Mouse (Mus musculus) MEL (cell line): ENCODE measurements at regions not wholly inside any gene's neighbourhood (a gene's known extent, or its start where the extent isn't known, plus 50 kb on each side); places are given as distances from the start of the nearest gene placed in this dataset.

Experiments
- DNase-seq: peaks from one replicate; pipeline ENCODE4 v3.0.0; 2011; ENCODE audit warnings: low read depth, low spot score
- H3K27ac ChIP-seq: 2 replicates; pipeline ENCODE4 v1.5.1; 2012; ENCODE audit warnings: low read depth, mild to moderate bottlenecking, control low read depth, low read length, moderate library complexity; ENCODE audit not compliant: control insufficient read depth
- H3K27me3 ChIP-seq, 2 experiments: fragments of 150-350 bp in 1 of 2; sonication (generic) in 1 of 2; 2 replicates each; pipeline ENCODE4 v1.6.1; 2012; ENCODE audit warnings: low read length in 2 of 2, mild to moderate bottlenecking in 2 of 2, improper control_type of control experiment in 1 of 2, moderate library complexity in 1 of 2; ENCODE audit not compliant: insufficient read depth in 2 of 2, control insufficient read depth in 1 of 2
- H3K36me3 ChIP-seq, 2 experiments: 2 replicates each; pipeline ENCODE4 v1.6.1; 2012 to 2014; ENCODE audit warnings: low read length in 2 of 2, improper control_type of control experiment in 1 of 2, inconsistent platforms in 1 of 2, mild to moderate bottlenecking in 1 of 2; ENCODE audit not compliant: insufficient read depth in 2 of 2, control insufficient read depth in 1 of 2
- H3K4me1 ChIP-seq, 2 experiments: fragments of 150-350 bp in 1 of 2; sonication (generic) in 1 of 2; 2 replicates each; pipeline ENCODE4 v1.6.1; 2012; ENCODE audit warnings: low read length in 2 of 2, improper control_type of control experiment in 1 of 2, mild to moderate bottlenecking in 1 of 2; ENCODE audit not compliant: insufficient read depth in 2 of 2, control insufficient read depth in 1 of 2
- H3K4me3 ChIP-seq, 2 experiments: fragments of 150-350 bp in 1 of 2; sonication (generic) in 1 of 2; 2 replicates each; pipeline ENCODE4 v1.5.1; 2012; ENCODE audit warnings: low read depth in 2 of 2, low read length in 2 of 2, mild to moderate bottlenecking in 2 of 2, moderate library complexity in 2 of 2, control low read depth in 1 of 2, improper control_type of control experiment in 1 of 2; ENCODE audit not compliant: control insufficient read depth in 1 of 2, insufficient read depth in 1 of 2
- H3K79me2 ChIP-seq: 2 replicates; pipeline ENCODE4 v1.6.1; 2012; ENCODE audit warnings: mild to moderate bottlenecking, low read length, moderate library complexity; ENCODE audit not compliant: control insufficient read depth, poor library complexity, insufficient read depth
- H3K9ac ChIP-seq: 2 replicates; pipeline ENCODE4 v1.6.1; 2012; ENCODE audit warnings: low read depth, mild to moderate bottlenecking, control low read depth, low read length, moderate library complexity; ENCODE audit not compliant: control insufficient read depth, poor library complexity, severe bottlenecking
- H3K9me3 ChIP-seq: fragments of 150-350 bp; sonication (generic); replicated peaks from 2 replicates; pipeline ENCODE4 v1.6.1; 2012; ENCODE audit warnings: mild to moderate bottlenecking, low read length, improper control_type of control experiment, moderate library complexity; ENCODE audit not compliant: insufficient read depth
- CTCF ChIP-seq, 3 experiments: IDR thresholded peaks in 2 of 3; conservative IDR thresholded peaks in 1 of 3; 2 replicates each; pipeline ENCODE4 v1.5.1; 2011 to 2012; ENCODE audit warnings: low read length in 3 of 3, low read depth in 2 of 3, mild to moderate bottlenecking in 2 of 3, improper control_type of control experiment in 1 of 3, inconsistent platforms in 1 of 3, mixed read lengths in 1 of 3, moderate library complexity in 1 of 3; ENCODE audit not compliant: control insufficient read depth in 1 of 3, insufficient read depth in 1 of 3, poor library complexity in 1 of 3, severe bottlenecking in 1 of 3
- ELF1 ChIP-seq: IDR thresholded peaks from 2 replicates; pipeline ENCODE4 v1.6.1; 2014; ENCODE audit warnings: low read depth, mild to moderate bottlenecking, inconsistent platforms, low read length, improper control_type of control experiment, moderate library complexity
- EP300 ChIP-seq, 2 experiments: IDR thresholded peaks; 2 replicates each; pipeline ENCODE4 v1.6.1; 2011; ENCODE audit warnings: improper control_type of control experiment in 2 of 2, low read length in 2 of 2, low read depth in 1 of 2, mild to moderate bottlenecking in 1 of 2
- ETS1 ChIP-seq: IDR thresholded peaks from 2 replicates; pipeline ENCODE4 v1.6.1; 2012; ENCODE audit warnings: low read depth, mild to moderate bottlenecking, inconsistent platforms, low read length, improper control_type of control experiment, moderate library complexity
- GABPA ChIP-seq: IDR thresholded peaks from 2 replicates; pipeline ENCODE4 v1.6.1; 2012; ENCODE audit warnings: low read depth, mild to moderate bottlenecking, inconsistent platforms, low read length, improper control_type of control experiment, moderate library complexity
- GATA1 ChIP-seq: IDR thresholded peaks from 2 replicates; pipeline ENCODE4 v1.6.1; 2011; ENCODE audit warnings: low read depth, low read length, improper control_type of control experiment
- JUND ChIP-seq: IDR thresholded peaks from 2 replicates; pipeline ENCODE4 v1.6.1; 2011; ENCODE audit warnings: low read depth, mild to moderate bottlenecking, improper control_type of control experiment, low read length
- MYB ChIP-seq: IDR thresholded peaks from 2 replicates; pipeline ENCODE4 v1.6.1; 2011; ENCODE audit warnings: mild to moderate bottlenecking, low read depth, low read length, improper control_type of control experiment
- MYC ChIP-seq: IDR thresholded peaks from 2 replicates; pipeline ENCODE4 v1.6.1; 2011; ENCODE audit warnings: low read depth, mild to moderate bottlenecking, low read length, improper control_type of control experiment, moderate library complexity
- NRF1 ChIP-seq: IDR thresholded peaks from 2 replicates; pipeline ENCODE4 v1.6.1; 2014; ENCODE audit warnings: low read depth, mild to moderate bottlenecking, inconsistent platforms, low read length, improper control_type of control experiment, moderate library complexity; ENCODE audit not compliant: poor library complexity, insufficient read depth, severe bottlenecking
- POLR2A ChIP-seq, 2 experiments: IDR thresholded peaks; 2 replicates each; pipeline ENCODE4 v1.6.1; 2011 to 2012; ENCODE audit warnings: low read length in 2 of 2, mild to moderate bottlenecking in 2 of 2, control low read depth in 1 of 2, improper control_type of control experiment in 1 of 2, low read depth in 1 of 2, moderate library complexity in 1 of 2; ENCODE audit not compliant: control insufficient read depth in 1 of 2, insufficient read depth in 1 of 2, poor library complexity in 1 of 2
- POLR2AphosphoS2 ChIP-seq: IDR thresholded peaks from 2 replicates; pipeline ENCODE4 v1.6.1; 2011; ENCODE audit warnings: low read length, improper control_type of control experiment
- POLR2AphosphoS5 ChIP-seq: IDR thresholded peaks from 2 replicates; pipeline ENCODE4 v1.6.1; 2012; ENCODE audit warnings: low read depth, borderline replicate concordance, mild to moderate bottlenecking, inconsistent platforms, low read length, moderate library complexity, mixed read lengths
- TAL1 ChIP-seq: IDR thresholded peaks from 2 replicates; pipeline ENCODE4 v1.6.1; 2012; ENCODE audit warnings: mild to moderate bottlenecking, inconsistent platforms, low read length, moderate library complexity, mixed read lengths
- TBP ChIP-seq: IDR thresholded peaks from 2 replicates; pipeline ENCODE4 v1.8.0; 2011; ENCODE audit warnings: low read depth, low read length, improper control_type of control experiment
- UBTF ChIP-seq: IDR thresholded peaks from 2 replicates; pipeline ENCODE4 v1.6.1; 2012; ENCODE audit warnings: low read depth, mild to moderate bottlenecking, inconsistent platforms, low read length, improper control_type of control experiment, moderate library complexity, borderline replicate concordance; ENCODE audit not compliant: insufficient read depth
- USF2 ChIP-seq, 2 experiments: IDR thresholded peaks; 2 replicates each; pipeline ENCODE4 v1.6.1; 2011 to 2012; ENCODE audit warnings: improper control_type of control experiment in 2 of 2, low read length in 2 of 2, borderline replicate concordance in 1 of 2, inconsistent platforms in 1 of 2, low read depth in 1 of 2, mild to moderate bottlenecking in 1 of 2; ENCODE audit not compliant: insufficient read depth in 1 of 2
- ZC3H11A ChIP-seq: IDR thresholded peaks from 2 replicates; pipeline ENCODE4 v1.6.1; 2012; ENCODE audit warnings: low read depth, mild to moderate bottlenecking, inconsistent platforms, low read length, improper control_type of control experiment
- ZKSCAN1 ChIP-seq: IDR thresholded peaks from 2 replicates; pipeline ENCODE4 v1.6.1; 2012; ENCODE audit warnings: low read depth, mild to moderate bottlenecking, inconsistent platforms, low read length, improper control_type of control experiment, moderate library complexity
- ZMIZ1 ChIP-seq: IDR thresholded peaks from 2 replicates; pipeline ENCODE4 v1.6.1; 2012; ENCODE audit warnings: low read depth, mild to moderate bottlenecking, inconsistent platforms, low read length, improper control_type of control experiment, moderate library complexity
- ZNF384 ChIP-seq: IDR thresholded peaks from 2 replicates; pipeline ENCODE4 v1.6.1; 2012; ENCODE audit warnings: low read depth, mild to moderate bottlenecking, inconsistent platforms, low read length, improper control_type of control experiment

GRCm38 (mm10) chr1:81784305-81784704, 448.6 kb upstream of the Gm9747 start:
- no peak for TF ChIP-seq ETS1
- no peaks in the 10 kb centered on the region for H3K79me2 ChIP-seq
- H3K27ac ChIP-seq: no peak overlapping the region
- H3K9me3 ChIP-seq: no peaks in the 10 kb centered on the region
- DNase-seq: no peak
- no peak overlapping the region for H3K4me3 ChIP-seq
- no peak overlapping the region for H3K9ac ChIP-seq
- no peaks in the 10 kb centered on the region for H3K36me3 ChIP-seq
- H3K4me1 ChIP-seq: no peaks in the 10 kb centered on the region
- no peaks in the 10 kb centered on the region for H3K27me3 ChIP-seq

- Histone ChIP-seq H3K4me3 (no peak overlapping the region), H3K27ac (no peak overlapping the region), H3K79me2 (no peaks in the 10 kb centered on the region), H3K27me3 (no peaks in the 10 kb centered on the region), H3K9me3 (no peaks in the 10 kb centered on the region), H3K4me1 (no peaks in the 10 kb centered on the region), H3K36me3 (no peaks in the 10 kb centered on the region), H3K9ac (no peak overlapping the region)
- TF ChIP-seq CTCF (IDR thresholded peaks at IDR 0.05 in 2 of 3, conservative IDR thresholded peaks at IDR 0.05 in 1 of 3; ENCODE audit: control insufficient read depth in 1 of 3, insufficient read depth in 1 of 3, low read depth in 2 of 3, low read length in 3 of 3, poor library complexity in 1 of 3, severe bottlenecking in 1 of 3): no peak
- TF ChIP-seq, all 39 proteins: peak for 0
- no peak for DNase-seq
Observed at GRCm38 (mm10) chr1:81794771-81795170, 438.1 kb upstream of the Gm9747 start.

- H3K36me3 ChIP-seq: no peaks in the 10 kb centered on the region
- H3K27ac ChIP-seq: no peak overlapping the region
- H3K9me3 ChIP-seq: no peaks in the 10 kb centered on the region
- H3K4me3 ChIP-seq: no peak overlapping the region
- H3K4me1 ChIP-seq: no peaks in the 10 kb centered on the region
- no peak for TF ChIP-seq UBTF
- no peak for TF ChIP-seq NRF1
- no peak for TF ChIP-seq GATA1
- TF ChIP-seq CTCF (IDR thresholded peaks at IDR 0.05 in 2 of 3, conservative IDR thresholded peaks at IDR 0.05 in 1 of 3; ENCODE audit: control insufficient read depth in 1 of 3, insufficient read depth in 1 of 3, low read depth in 2 of 3, low read length in 3 of 3, poor library complexity in 1 of 3, severe bottlenecking in 1 of 3): no peak
- TF ChIP-seq POLR2AphosphoS5: no peak
- no peak for TF ChIP-seq GABPA
- no peak for TF ChIP-seq ZC3H11A
- no peak for TF ChIP-seq ZMIZ1
- TF ChIP-seq MYB: no peak
- TF ChIP-seq MYC: no peak
- TF ChIP-seq TAL1: no peak
- TF ChIP-seq ZNF384: no peak
- TF ChIP-seq POLR2AphosphoS2: no peak
- no peak for TF ChIP-seq POLR2A (IDR thresholded peaks at IDR 0.05; ENCODE audit: control insufficient read depth in 1 of 2, insufficient read depth in 1 of 2, low read depth in 1 of 2, low read length in 2 of 2, poor library complexity in 1 of 2)
- no peak for TF ChIP-seq ELF1
- TF ChIP-seq JUND: no peak
- no peak for TF ChIP-seq EP300 (IDR thresholded peaks at IDR 0.05; ENCODE audit: low read depth in 1 of 2, low read length in 2 of 2)
- no peak for TF ChIP-seq ZKSCAN1
- TF ChIP-seq USF2 (IDR thresholded peaks at IDR 0.05; ENCODE audit: borderline replicate concordance in 1 of 2, insufficient read depth in 1 of 2, low read depth in 1 of 2, low read length in 2 of 2): no peak
- TF ChIP-seq TBP: no peak
- H3K79me2 ChIP-seq: no peaks in the 10 kb centered on the region
- no peaks in the 10 kb centered on the region for H3K27me3 ChIP-seq
- DNase-seq: no peak
- no peak overlapping the region for H3K9ac ChIP-seq
Observed at GRCm38 (mm10) chr1:81795399-81795798, 437.5 kb upstream of the Gm9747 start.
